Mouse (Mus musculus): ENCODE measurements around the gene Bola1. TPM values are rescaled to one million over a fixed set of nuclear protein-coding genes. Genes with fewer than 3 reads are reported as not detected.
A peak's percentile ranks its signal among the peaks of the same experiment; 100 is the strongest.

The Bola1 gene
- polyA plus RNA-seq, 1 experiment = 88.0 TPM

DNA sequence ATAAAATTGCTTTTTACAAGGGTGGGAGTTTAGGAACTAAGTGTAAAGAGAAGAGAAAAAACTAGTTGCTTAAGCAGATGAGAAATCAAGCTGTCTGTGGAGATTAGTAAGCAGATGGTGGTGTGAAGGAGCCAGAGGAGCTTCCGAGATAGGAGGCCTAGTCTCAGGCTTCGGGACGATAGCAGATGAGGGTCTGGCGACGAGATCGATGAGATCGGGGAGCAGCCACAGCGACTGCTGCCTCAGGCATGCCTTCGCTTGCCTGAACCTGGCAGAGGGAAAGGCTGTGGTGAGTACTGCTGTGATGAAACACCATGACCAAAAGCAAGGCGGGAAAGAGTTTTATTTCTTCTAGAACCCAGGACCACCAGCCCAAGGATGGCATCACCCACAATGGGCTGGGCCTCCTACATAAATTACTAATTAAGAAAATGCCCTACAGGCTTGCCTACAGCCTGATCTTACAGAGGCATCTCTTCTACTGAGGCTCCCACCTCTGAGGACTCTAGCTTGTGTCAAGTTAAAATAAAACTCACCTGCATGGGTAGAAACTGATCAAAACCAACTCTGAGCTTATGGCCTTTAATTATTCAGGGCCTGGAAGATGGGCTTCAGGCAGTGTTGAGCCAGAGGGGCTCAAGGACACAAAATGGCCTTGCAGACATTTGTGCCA lies 35.3 kb upstream of the Bola1 start:
- Histone ChIP-seq H3ac (ENCODE audit: control insufficient read depth, insufficient read length) (no peak overlapping the region), H3K4me2 (ENCODE audit: low read depth) (no peak overlapping the region), H3K4me3 (no peak overlapping the region), H3K27me3 (ENCODE audit: control insufficient read depth, insufficient read depth, insufficient read length) (no peaks in the 10 kb centered on the region), H3K36me3 (ENCODE audit: control insufficient read depth, insufficient read depth) (no peaks in the 10 kb centered on the region), H3K79me2 (ENCODE audit: control insufficient read depth, insufficient read depth) (no peaks in the 10 kb centered on the region)
- no peak for TF ChIP-seq E2F4 (IDR thresholded peaks at IDR 0.05; ENCODE audit: insufficient read depth)
- no peak for TF ChIP-seq REST (IDR thresholded peaks at IDR 0.05; ENCODE audit: insufficient read depth, insufficient read length)
- no peak for TF ChIP-seq MAX (IDR thresholded peaks at IDR 0.05; ENCODE audit: low read depth)
- TF ChIP-seq CEBPB (IDR thresholded peaks at IDR 0.05; ENCODE audit: insufficient read depth, poor library complexity, severe bottlenecking) = no peak
- no peak for TF ChIP-seq SRF (IDR thresholded peaks at IDR 0.05; ENCODE audit: control insufficient read depth, insufficient read length, low read depth)
- no peak for TF ChIP-seq MYOD1 (IDR thresholded peaks at IDR 0.05; ENCODE audit: control insufficient read depth in 1 of 3, insufficient read length in 2 of 3, low read depth in 2 of 3)
- no peak for TF ChIP-seq USF1 (IDR thresholded peaks at IDR 0.05; ENCODE audit: low read depth)
- no peak for TF ChIP-seq MYOG (IDR thresholded peaks at IDR 0.05; ENCODE audit: control insufficient read depth in 1 of 3, insufficient read depth in 1 of 3, insufficient read length in 2 of 3, low read depth in 2 of 3)
- no peak for TF ChIP-seq TCF3 (IDR thresholded peaks at IDR 0.05; ENCODE audit: insufficient read length, low read depth)
- TF ChIP-seq POLR2A (IDR thresholded peaks at IDR 0.05; ENCODE audit: insufficient read length, low read depth) = no peak
- TF ChIP-seq TCF12 (IDR thresholded peaks at IDR 0.05; ENCODE audit: insufficient read depth, poor library complexity, severe bottlenecking) = no peak
- no peak for TF ChIP-seq POLR2AphosphoS2 (IDR thresholded peaks at IDR 0.05; ENCODE audit: insufficient read length, low read depth)

DNA sequence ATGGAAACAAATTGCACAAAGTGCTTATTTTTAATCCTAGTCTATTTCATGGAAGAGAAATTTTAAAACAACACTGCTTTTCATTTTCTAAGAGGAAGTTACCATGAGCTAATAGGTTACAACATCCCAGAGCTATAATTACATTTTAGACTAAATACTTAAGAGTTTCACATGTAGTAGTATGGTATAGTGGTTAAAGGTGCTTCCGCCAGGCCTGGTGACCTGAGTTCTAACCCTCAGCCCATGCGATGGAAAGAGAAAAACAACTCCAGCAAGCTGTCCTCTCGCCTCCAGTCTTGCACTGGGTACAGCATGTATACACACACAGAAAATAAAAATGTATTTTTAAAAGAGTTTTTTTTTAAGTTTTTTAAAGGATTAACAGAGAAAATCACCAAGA lies 32.3 kb upstream of the Bola1 start:
- Histone ChIP-seq H3K36me3 (ENCODE audit: control insufficient read depth, insufficient read depth) (no peaks in the 10 kb centered on the region), H3K4me2 (ENCODE audit: low read depth) (no peak overlapping the region), H3K27me3 (ENCODE audit: control insufficient read depth, insufficient read depth, insufficient read length) (no peaks in the 10 kb centered on the region), H3K4me3 (no peak overlapping the region), H3K79me2 (ENCODE audit: control insufficient read depth, insufficient read depth) (peaks cover 5% of the 10 kb centered on the region), H3ac (ENCODE audit: control insufficient read depth, insufficient read length) (no peak overlapping the region)
- TF ChIP-seq USF1 (IDR thresholded peaks at IDR 0.05; ENCODE audit: low read depth) (no peak), E2F4 (IDR thresholded peaks at IDR 0.05; ENCODE audit: insufficient read depth) (no peak), POLR2AphosphoS2 (IDR thresholded peaks at IDR 0.05; ENCODE audit: insufficient read length, low read depth) (no peak), TCF3 (IDR thresholded peaks at IDR 0.05; ENCODE audit: insufficient read length, low read depth) (no peak)

DNA sequence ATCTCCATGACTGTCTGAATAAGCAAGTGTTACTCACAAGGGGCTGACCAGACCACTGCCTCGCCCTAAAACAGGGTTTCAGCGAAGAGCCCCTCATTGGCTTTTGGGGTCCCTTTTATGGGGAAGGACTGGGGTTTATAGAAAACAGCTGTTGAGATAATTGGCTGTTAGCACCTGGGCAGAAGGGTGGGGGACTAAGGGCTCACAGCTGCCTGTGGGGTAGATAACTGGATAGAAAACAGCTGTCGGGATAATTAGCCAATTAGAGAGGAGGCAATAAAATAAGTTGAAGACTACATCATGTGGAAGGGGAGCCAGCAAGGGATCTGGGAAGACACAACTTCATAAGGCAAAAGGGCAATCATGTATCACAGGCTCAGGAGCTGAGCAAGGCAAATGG lies 31.4 kb upstream of the Bola1 start:
- Histone ChIP-seq H3K27me3 (ENCODE audit: control insufficient read depth, insufficient read depth, insufficient read length) (no peaks in the 10 kb centered on the region), H3ac (ENCODE audit: control insufficient read depth, insufficient read length) (no peak overlapping the region), H3K36me3 (ENCODE audit: control insufficient read depth, insufficient read depth) (no peaks in the 10 kb centered on the region), H3K4me2 (ENCODE audit: low read depth) (no peak overlapping the region), H3K4me3 (no peak overlapping the region), H3K79me2 (ENCODE audit: control insufficient read depth, insufficient read depth) (peaks cover 5% of the 10 kb centered on the region)
- no peak for TF ChIP-seq POLR2AphosphoS2 (IDR thresholded peaks at IDR 0.05; ENCODE audit: insufficient read length, low read depth)
- TF ChIP-seq TCF3 (IDR thresholded peaks at IDR 0.05; ENCODE audit: insufficient read length, low read depth) = no peak
- TF ChIP-seq SRF (IDR thresholded peaks at IDR 0.05; ENCODE audit: control insufficient read depth, insufficient read length, low read depth) = no peak
- TF ChIP-seq USF1 (IDR thresholded peaks at IDR 0.05; ENCODE audit: low read depth) = no peak
- no peak for TF ChIP-seq REST (IDR thresholded peaks at IDR 0.05; ENCODE audit: insufficient read depth, insufficient read length)
- no peak for TF ChIP-seq MYOG (IDR thresholded peaks at IDR 0.05; ENCODE audit: control insufficient read depth in 1 of 3, insufficient read depth in 1 of 3, insufficient read length in 2 of 3, low read depth in 2 of 3)
- TF ChIP-seq E2F4 (IDR thresholded peaks at IDR 0.05; ENCODE audit: insufficient read depth) = no peak
- TF ChIP-seq CEBPB (IDR thresholded peaks at IDR 0.05; ENCODE audit: insufficient read depth, poor library complexity, severe bottlenecking) = no peak
- no peak for TF ChIP-seq POLR2A (IDR thresholded peaks at IDR 0.05; ENCODE audit: insufficient read length, low read depth)
- peak in 1 of 3 experiments; percentile 7 for TF ChIP-seq MYOD1 (IDR thresholded peaks at IDR 0.05; ENCODE audit: control insufficient read depth in 1 of 3, insufficient read length in 2 of 3, low read depth in 2 of 3)
- TF ChIP-seq TCF12 (IDR thresholded peaks at IDR 0.05; ENCODE audit: insufficient read depth, poor library complexity, severe bottlenecking) = peak; percentile 19
- no peak for TF ChIP-seq MAX (IDR thresholded peaks at IDR 0.05; ENCODE audit: low read depth)

DNA sequence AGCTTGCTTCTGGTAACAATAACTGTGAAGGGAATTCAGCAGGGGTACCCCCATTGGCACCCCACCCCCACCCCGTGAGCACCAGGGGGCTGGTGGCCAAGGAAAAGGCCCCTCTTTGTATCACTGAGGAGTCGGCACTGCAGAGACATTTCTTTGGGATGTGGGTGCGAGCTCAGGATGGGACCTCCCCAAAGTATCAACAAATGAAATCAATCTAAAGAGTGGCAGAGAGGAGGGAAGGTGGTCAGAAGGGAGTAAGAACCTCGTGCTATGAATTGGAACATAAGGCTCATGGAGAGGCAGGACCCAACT lies 29.5 kb upstream of the Bola1 start:
- Histone ChIP-seq H3ac (ENCODE audit: control insufficient read depth, insufficient read length) (no peak overlapping the region), H3K36me3 (ENCODE audit: control insufficient read depth, insufficient read depth) (no peaks in the 10 kb centered on the region), H3K79me2 (ENCODE audit: control insufficient read depth, insufficient read depth) (peaks cover 5% of the 10 kb centered on the region), H3K27me3 (ENCODE audit: control insufficient read depth, insufficient read depth, insufficient read length) (no peaks in the 10 kb centered on the region), H3K4me2 (ENCODE audit: low read depth) (peak overlapping the region; percentile 74), H3K4me3 (peak overlapping the region; percentile 35)
- no peak for TF ChIP-seq TCF12 (IDR thresholded peaks at IDR 0.05; ENCODE audit: insufficient read depth, poor library complexity, severe bottlenecking)
- TF ChIP-seq E2F4 (IDR thresholded peaks at IDR 0.05; ENCODE audit: insufficient read depth) = no peak
- no peak for TF ChIP-seq CEBPB (IDR thresholded peaks at IDR 0.05; ENCODE audit: insufficient read depth, poor library complexity, severe bottlenecking)
- no peak for TF ChIP-seq TCF3 (IDR thresholded peaks at IDR 0.05; ENCODE audit: insufficient read length, low read depth)
- no peak for TF ChIP-seq USF1 (IDR thresholded peaks at IDR 0.05; ENCODE audit: low read depth)
- no peak for TF ChIP-seq POLR2A (IDR thresholded peaks at IDR 0.05; ENCODE audit: insufficient read length, low read depth)
